Mouse (Mus musculus): ENCODE data around the gene Topaz1. TPM values are rescaled to one million over a fixed set of nuclear protein-coding genes. Genes with fewer than 3 reads are reported as not detected.
"Not testable (repeated sequence)": the region's sequence is repeated elsewhere in the genome, so short reads cannot be mapped to it uniquely, and the experiment has no call there.

Gene Topaz1
- total RNA-seq, 2 experiments from 2014 or later, result not detected

GRCm38 (mm10) chr9:122810212-122810611 lies 63.1 kb downstream of the Topaz1 start:
- no peak for DNase-seq (ENCODE audit: low spot score in 2 of 2)

- DNase-seq (ENCODE audit: low spot score in 2 of 2), result no peak
These were observed 65.2 kb downstream of the Topaz1 start for GRCm38 (mm10) chr9:122812386-122812785.

GRCm38 (mm10) chr9:122814775-122815174 lies 67.6 kb downstream of the Topaz1 start:
- DNase-seq (ENCODE audit: low spot score in 2 of 2), result no peak

GRCm38 (mm10) chr9:122815239-122815851 lies 68.2 kb downstream of the Topaz1 start:
- DNase-seq (ENCODE audit: low spot score in 2 of 2), result no peak

GRCm38 (mm10) chr9:122823374-122824017 lies 76.3 kb downstream of the Topaz1 start:
- DNase-seq (ENCODE audit: low spot score in 2 of 2), result no peak

GRCm38 (mm10) chr9:122826743-122827142 lies 79.6 kb downstream of the Topaz1 start:
- DNase-seq (ENCODE audit: low spot score in 2 of 2), result no peak

GRCm38 (mm10) chr9:122829826-122830380 lies 82.8 kb downstream of the Topaz1 start:
- no peak for DNase-seq (ENCODE audit: low spot score in 2 of 2)

GRCm38 (mm10) chr9:122836126-122836525 lies 89.0 kb downstream of the Topaz1 start:
- DNase-seq (ENCODE audit: low spot score in 2 of 2), result no peak

- peak; percentile 48 to 70 for DNase-seq (ENCODE audit: low spot score in 2 of 2)
These were observed 89.6 kb downstream of the Topaz1 start for GRCm38 (mm10) chr9:122836790-122837189.

GRCm38 (mm10) chr9:122837216-122837615 lies 90.1 kb downstream of the Topaz1 start:
- DNase-seq (ENCODE audit: low spot score in 2 of 2), result no peak

- DNase-seq (ENCODE audit: low spot score in 2 of 2), result no peak
These were observed 90.5 kb downstream of the Topaz1 start for GRCm38 (mm10) chr9:122837680-122838079.

- DNase-seq (ENCODE audit: low spot score in 2 of 2), result no peak
These were observed 96.6 kb downstream of the Topaz1 start, which contains the start of gene Gm35549 for GRCm38 (mm10) chr9:122843760-122844159. Gm35549 (minus strand) TSS chr9:122844035.

- no peak for DNase-seq (ENCODE audit: low spot score in 2 of 2)
These were observed 98.5 kb downstream of the Topaz1 start for GRCm38 (mm10) chr9:122845621-122846020.

- DNase-seq (ENCODE audit: low spot score in 2 of 2), result peak; percentile 50 to 83
These were observed 99.0 kb downstream of the Topaz1 start for GRCm38 (mm10) chr9:122846156-122846555.

GRCm38 (mm10) chr9:122847811-122848311 lies 100.7 kb downstream of the Topaz1 start:
- DNase-seq (ENCODE audit: low spot score in 2 of 2), result not testable (repeated sequence)

Other genes with a start within 250 kb of the Topaz1 start
- 10 to 100 TPM; 20.2 to 22.0 TPM for gene Tcaim, start 58.2 kb downstream of the Topaz1 start, total RNA-seq (2021)
- gene Gm35549, start 96.7 kb downstream of the Topaz1 start, total RNA-seq (2021), result not detected
- 100 to 1,000 TPM; 152 to 156 TPM for gene Zfp445, start 118.7 kb downstream of the Topaz1 start, total RNA-seq (2021)
- 1 to 10 TPM; 4.1 to 4.7 TPM for gene Zkscan7, start 138.3 kb downstream of the Topaz1 start, total RNA-seq (2021)
- 1 to 10 TPM; 6.7 to 7.0 TPM for gene Zfp105, start 175.7 kb downstream of the Topaz1 start, total RNA-seq (2021)
- 10 to 100 TPM; 21.8 to 25.0 TPM for gene 1110059G10Rik, start 203.7 kb downstream of the Topaz1 start, total RNA-seq (2021)
- gene Kif15, start 203.7 kb downstream of the Topaz1 start, total RNA-seq (2021), result under 1 TPM; 0.15 to 0.52 TPM

Measured in layer of hippocampus, adult 18-20 months (tissue).